Mouse (Mus musculus) small intestine, adult 2 months (tissue): ENCODE measurements around the gene Tdg. TPM values are rescaled to one million over a fixed set of nuclear protein-coding genes. Genes with fewer than 3 reads are reported as not detected.

ENCODE experiments used
- H3K27ac ChIP-seq: fragments of 200-500 bp; 2 replicates; pipeline ENCODE4 v1.5.1; 2012; ENCODE audit warnings: low read depth, low read length, control low read depth, inconsistent platforms; ENCODE audit not compliant: insufficient read depth
- H3K27me3 ChIP-seq: fragments of 200-500 bp; 2 replicates; pipeline ENCODE4 v1.6.1; 2012; ENCODE audit warnings: mild to moderate bottlenecking, moderate library complexity, low read length, inconsistent platforms; ENCODE audit not compliant: control insufficient read depth, insufficient read depth
- H3K36me3 ChIP-seq: fragments of 200-500 bp; 2 replicates; pipeline ENCODE4 v1.6.1; 2012; ENCODE audit warnings: mild to moderate bottlenecking, low read length, control low read depth, inconsistent platforms; ENCODE audit not compliant: control insufficient read depth, insufficient read depth
- H3K4me1 ChIP-seq: fragments of 200-500 bp; 2 replicates; pipeline ENCODE4 v1.6.1; 2012; ENCODE audit warnings: low read length, inconsistent platforms, mixed read lengths; ENCODE audit not compliant: control insufficient read depth, insufficient read depth, insufficient read length
- H3K4me3 ChIP-seq: fragments of 200-500 bp; 2 replicates; pipeline ENCODE4 v1.5.1; 2012; ENCODE audit warnings: low read depth, mild to moderate bottlenecking, control low read depth, inconsistent platforms, low read length, moderate library complexity
- CTCF ChIP-seq: fragments of 200-500 bp; IDR thresholded peaks from 2 replicates; pipeline ENCODE4 v1.5.1; 2012; ENCODE audit warnings: low read depth, mild to moderate bottlenecking, control low read depth, inconsistent platforms, low read length, moderate library complexity, mixed read lengths; ENCODE audit not compliant: insufficient replicate concordance, insufficient read length; ENCODE audit errors: extremely low read depth
- POLR2A ChIP-seq: fragments of 200-500 bp; IDR thresholded peaks from 2 replicates; pipeline ENCODE4 v1.6.1; 2012; ENCODE audit warnings: low read depth, mild to moderate bottlenecking, control low read depth, inconsistent platforms, low read length, moderate library complexity
- WGBS: fragments of 180-500 bp; shearing (Covaris S2); methylation state at CpG from one replicate; pipeline ENCODE4 v1.1.7; 2018; 5-methylcytosine and 5-hydroxymethylcytosine counted together
- polyA plus RNA-seq: library from polyadenylated mRNA; depleted of rRNA; stranded (reverse); fragments of >200 nt; gene quantifications from 2 replicates; pipeline ENCODE4 v1.2.3, GENCODE M21; 2012

Tdg gene
- polyA plus RNA-seq, 1 experiment: 11.5 TPM

GRCm38 (mm10) chr10:82630497-82630896, 869 bp downstream of the Tdg start:
- H3K27me3 ChIP-seq: no peaks in the 10 kb centered on the region
- H3K4me3 ChIP-seq: peak overlapping the region; percentile 83
- no peak overlapping the region for H3K27ac ChIP-seq
- peaks cover 3% of the 10 kb centered on the region; the same call in 1 of the 2 replicates for H3K4me1 ChIP-seq
- WGBS: 10% methylated on average over 7 of the region's 7 CpGs
- no peak for TF ChIP-seq CTCF
- TF ChIP-seq POLR2A: no peak
- 0 out of 2 replicates have a peak, but pooled peaks cover 2% of the 10 kb centered on the region for H3K36me3 ChIP-seq

GRCm38 (mm10) chr10:82631133-82631532, 1.5 kb downstream of the Tdg start:
- 74% methylated on average over 7 of the region's 7 CpGs for WGBS
- peaks cover 3% of the 10 kb centered on the region; the same call in 1 of the 2 replicates for H3K4me1 ChIP-seq
- 0 out of 2 replicates have a peak, but pooled peaks cover 2% of the 10 kb centered on the region for H3K36me3 ChIP-seq
- no peaks in the 10 kb centered on the region for H3K27me3 ChIP-seq
- no peak overlapping the region for H3K4me3 ChIP-seq
- no peak for TF ChIP-seq CTCF
- no peak for TF ChIP-seq POLR2A
- no peak overlapping the region for H3K27ac ChIP-seq

GRCm38 (mm10) chr10:82632496-82633280, 3.1 kb downstream of the Tdg start:
- Histone ChIP-seq H3K27ac (no peak overlapping the region), H3K36me3 (0 out of 2 replicates have a peak, but pooled peaks cover 4% of the 10 kb centered on the region), H3K4me3 (no peak overlapping the region), H3K4me1 (peaks cover 3% of the 10 kb centered on the region; the same call in 1 of the 2 replicates), H3K27me3 (no peaks in the 10 kb centered on the region)
- 94% methylated on average over 12 of the region's 12 CpGs for WGBS
- TF ChIP-seq CTCF: no peak
- no peak for TF ChIP-seq POLR2A

GRCm38 (mm10) chr10:82634348-82634747, 4.7 kb downstream of the Tdg start:
- Histone ChIP-seq H3K27ac (no peak overlapping the region), H3K4me1 (peaks cover 3% of the 10 kb centered on the region; the same call in 1 of the 2 replicates), H3K27me3 (no peaks in the 10 kb centered on the region), H3K4me3 (no peak overlapping the region), H3K36me3 (peaks cover 11% of the 10 kb centered on the region)
- TF ChIP-seq POLR2A (no peak), CTCF (no peak)
- 98% methylated on average over 7 of the region's 7 CpGs for WGBS

DNA sequence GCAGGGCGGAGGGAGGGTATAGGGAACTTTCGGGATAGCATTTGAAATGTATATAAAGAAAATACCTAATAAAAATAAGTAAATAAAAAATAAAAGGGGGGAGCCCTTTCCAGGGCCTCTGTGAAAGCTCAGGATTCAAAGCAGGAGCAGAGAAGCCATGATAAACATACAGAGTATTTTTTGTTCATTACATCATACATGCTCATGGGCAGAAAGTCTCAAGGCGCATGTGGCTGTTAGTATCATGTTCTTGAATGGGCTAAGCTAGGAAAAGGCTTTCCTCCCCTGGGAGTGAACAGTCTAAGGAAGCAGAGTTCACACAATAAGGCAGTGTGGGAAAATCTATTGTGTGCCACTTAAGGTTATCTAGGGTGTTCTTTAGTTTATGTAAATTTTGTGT, 6.7 kb downstream of the Tdg start:
- no peak for TF ChIP-seq POLR2A
- Histone ChIP-seq H3K4me1 (no peaks in the 10 kb centered on the region), H3K27ac (no peak overlapping the region), H3K27me3 (no peaks in the 10 kb centered on the region), H3K36me3 (peaks cover 26% of the 10 kb centered on the region), H3K4me3 (no peak overlapping the region)
- WGBS: 96% methylated on average over 3 of the region's 3 CpGs

DNA sequence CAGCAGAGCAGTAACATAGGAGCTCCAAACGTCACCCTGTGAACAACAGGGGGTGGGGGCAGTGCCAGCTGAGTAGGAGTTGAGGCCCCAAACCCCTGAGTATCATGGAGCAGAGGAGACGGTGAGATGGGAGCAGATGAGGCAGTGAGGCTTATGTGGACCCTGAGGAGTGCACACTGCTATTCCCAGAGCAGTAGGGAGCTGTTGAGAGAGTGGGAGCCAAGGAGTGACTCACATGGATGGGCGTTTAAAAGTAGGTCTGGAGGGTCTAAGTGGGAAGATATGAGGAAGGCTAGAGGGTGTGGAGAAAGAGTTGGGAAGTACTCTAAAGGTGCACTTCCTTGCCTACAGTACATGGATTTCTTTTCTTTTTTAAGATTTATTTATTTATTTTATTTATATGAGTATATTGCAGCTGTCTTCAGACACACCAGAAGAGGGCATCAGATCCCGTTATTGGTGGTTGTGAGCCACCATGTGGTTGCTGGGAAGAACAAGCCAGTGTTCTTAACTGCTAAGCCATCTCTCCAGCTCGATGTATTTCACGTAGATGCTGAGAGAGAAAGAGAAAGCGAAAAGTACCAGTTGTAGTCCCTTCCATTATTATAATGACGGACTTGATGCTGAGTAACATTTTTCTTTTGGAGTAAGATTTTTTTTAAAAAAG, 9.5 kb downstream of the Tdg start:
- WGBS: 87% methylated on average over 8 of the region's 8 CpGs
- TF ChIP-seq CTCF (no peak), POLR2A (no peak)
- Histone ChIP-seq H3K4me1 (no peaks in the 10 kb centered on the region), H3K36me3 (peaks cover 45% of the 10 kb centered on the region), H3K27me3 (no peaks in the 10 kb centered on the region), H3K27ac (no peak overlapping the region), H3K4me3 (no peak overlapping the region)

DNA sequence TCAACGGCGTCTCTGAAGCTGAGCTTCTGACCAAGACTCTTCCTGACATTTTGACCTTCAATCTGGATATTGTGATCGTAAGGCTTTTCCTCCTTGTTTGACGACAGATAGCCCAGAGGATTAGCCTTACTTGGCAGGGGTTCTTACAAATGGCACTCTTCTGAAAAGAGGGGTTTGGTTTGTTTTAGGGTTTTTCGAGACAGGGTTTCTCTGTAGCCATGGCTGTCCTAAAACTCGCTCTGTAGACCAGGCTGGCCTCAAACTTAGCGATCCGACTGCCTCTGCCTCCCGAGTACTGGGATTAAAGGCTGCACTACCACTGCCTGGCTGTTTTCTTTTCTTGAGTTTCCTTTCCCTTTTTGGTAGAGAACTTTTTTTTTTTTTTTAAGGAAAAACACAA, 11.9 kb downstream of the Tdg start:
- no peaks in the 10 kb centered on the region for H3K4me1 ChIP-seq
- H3K36me3 ChIP-seq: peaks cover 59% of the 10 kb centered on the region
- no peak overlapping the region for H3K4me3 ChIP-seq
- no peak overlapping the region for H3K27ac ChIP-seq
- WGBS: 95% methylated on average over 9 of the region's 9 CpGs
- H3K27me3 ChIP-seq: no peaks in the 10 kb centered on the region
- no peak for TF ChIP-seq CTCF
- TF ChIP-seq POLR2A: no peak
